Mouse (Mus musculus) right cerebral cortex, adult 18-20 months (tissue): ENCODE data around the gene Epm2a.
"Not testable (repeated sequence)": the region's sequence is repeated elsewhere in the genome, so short reads cannot be mapped to it uniquely, and the experiment has no call there.

Experiments used
- DNase-seq: peaks from one replicate; pipeline ENCODE4 v3.0.0; 2022; ENCODE audit warnings: mixed read lengths

Epm2a gene

DNA sequence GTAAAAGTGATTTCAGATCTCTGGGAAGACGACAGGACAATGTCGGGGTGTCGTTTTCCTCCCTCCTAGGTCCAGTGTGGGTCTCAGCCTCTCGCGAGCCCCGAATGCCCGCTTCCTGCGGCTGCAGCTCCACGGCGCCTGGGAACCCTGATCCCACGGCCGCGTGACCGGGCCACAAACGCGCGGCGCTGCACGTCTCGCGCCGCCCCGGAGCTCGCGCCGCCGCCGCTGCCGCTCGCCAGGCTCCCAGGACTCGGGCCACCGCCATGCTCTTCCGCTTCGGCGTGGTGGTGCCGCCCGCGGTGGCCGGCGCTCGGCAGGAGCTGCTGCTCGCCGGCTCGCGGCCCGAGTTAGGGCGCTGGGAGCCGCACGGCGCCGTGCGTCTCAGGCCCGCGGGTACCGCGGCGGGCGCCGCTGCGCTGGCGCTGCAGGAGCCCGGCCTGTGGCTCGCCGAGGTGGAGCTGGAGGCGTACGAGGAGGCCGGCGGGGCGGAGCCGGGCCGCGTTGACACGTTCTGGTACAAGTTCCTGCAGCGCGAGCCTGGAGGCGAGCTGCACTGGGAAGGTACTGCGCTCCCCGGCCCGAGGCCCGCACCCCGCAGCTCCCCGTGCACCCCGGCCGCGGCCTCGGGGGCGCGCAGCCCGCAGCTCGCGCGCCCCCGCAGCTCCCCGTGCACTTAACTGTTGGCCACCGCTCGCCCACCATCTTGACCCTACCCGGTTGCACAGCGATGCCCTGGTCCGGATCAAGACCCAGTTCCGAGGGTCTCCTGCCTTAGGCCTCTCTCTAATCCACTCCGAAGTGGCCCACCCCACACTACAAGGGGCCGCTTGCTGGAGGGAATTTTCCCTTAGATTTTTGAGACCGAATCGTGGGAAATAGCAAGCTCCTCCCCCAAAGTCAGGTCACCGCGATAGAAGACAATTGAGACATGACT, at the start of gene Epm2a:
Gene Epm2a, plus strand, starts transcription at position 200 of the 937 bp plus-strand sequence.
- peak; percentile 87 for DNase-seq

DNA sequence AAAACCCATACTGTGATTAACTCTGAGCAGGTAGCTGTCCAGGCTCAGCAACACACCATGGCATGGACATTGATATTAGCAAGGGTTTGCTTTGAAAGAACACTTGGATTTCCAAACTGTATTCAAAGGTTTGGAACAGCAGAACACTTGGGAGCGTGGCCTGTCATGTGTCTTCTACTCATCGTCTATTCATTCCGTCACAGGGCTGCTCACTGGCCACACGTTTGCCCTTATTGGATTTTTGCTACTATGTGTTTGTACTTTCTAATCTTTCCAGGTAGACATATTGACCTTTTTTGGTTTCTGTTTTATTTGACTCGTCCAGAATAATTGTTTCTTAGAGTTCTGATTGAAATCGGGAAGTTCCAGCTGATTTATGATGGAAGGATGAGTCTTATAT, 44.8 kb upstream of the Epm2a start:
- DNase-seq: no peak

DNA sequence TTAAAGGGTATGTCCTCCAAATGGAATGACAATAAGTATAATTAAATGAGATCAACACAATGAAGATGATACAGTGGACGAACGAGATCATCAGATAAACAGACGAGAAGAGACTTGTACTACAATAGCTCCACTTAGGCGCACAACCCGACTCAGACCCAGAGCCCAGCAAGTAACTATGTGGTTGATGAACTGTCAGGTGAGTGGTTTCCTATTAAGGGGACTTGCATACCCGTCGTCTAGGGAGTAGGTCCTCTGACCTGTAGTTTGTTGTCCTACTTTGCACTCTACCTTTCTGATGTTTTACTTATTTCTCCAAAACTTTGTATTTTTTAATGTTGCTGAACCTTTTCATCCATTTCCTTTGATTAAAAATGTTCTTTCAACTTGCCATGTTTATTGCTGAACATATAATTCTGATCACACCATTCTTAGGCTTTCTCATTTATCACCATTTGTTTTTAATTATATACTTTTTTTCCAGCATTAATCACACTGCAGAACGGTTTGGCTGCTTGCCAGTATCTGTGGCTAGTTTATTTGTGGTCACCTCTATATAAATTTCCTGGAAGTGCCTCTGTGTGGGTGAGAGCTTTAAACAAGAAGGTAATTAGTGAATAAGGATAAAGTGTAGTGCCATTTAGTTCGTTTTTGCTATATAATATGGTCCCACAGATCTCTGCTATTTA, 37.7 kb upstream of the Epm2a start:
- no peak for DNase-seq

DNA sequence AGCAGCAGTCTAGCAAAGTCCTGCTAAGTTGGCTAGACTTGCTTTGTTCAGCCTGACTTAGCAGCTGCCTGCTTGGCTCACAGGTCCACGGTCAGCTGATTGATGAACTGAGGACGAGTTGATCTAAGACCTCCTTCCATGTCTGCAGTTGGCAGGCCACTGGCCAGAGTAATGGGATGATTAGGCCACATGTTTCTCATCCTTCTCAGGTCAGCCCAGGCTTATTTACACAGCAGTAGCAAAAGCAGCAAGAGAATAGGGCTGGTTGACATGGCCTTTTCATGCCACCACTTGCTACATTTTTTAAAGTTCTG, 37.2 kb upstream of the Epm2a start:
- no peak for DNase-seq

DNA sequence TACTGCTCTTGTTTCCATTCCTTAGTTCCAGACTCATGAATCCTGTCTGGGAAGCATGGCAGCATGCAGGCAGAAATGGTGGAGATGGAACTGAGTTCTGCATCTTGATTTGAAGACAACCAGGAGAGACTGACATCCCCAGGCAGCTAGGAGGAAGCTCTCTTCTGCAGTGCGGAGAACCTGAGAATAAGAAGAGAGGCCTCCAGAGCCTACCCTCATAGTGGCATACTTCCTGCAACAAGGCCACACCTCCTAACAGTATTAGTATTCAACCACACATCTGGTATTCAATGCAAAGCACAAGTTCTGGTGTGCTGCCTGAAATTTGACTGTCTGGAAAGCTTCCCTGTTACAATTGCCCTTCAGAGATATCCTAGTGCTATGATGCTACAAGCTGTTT, 33.3 kb upstream of the Epm2a start:
- no peak for DNase-seq

DNA sequence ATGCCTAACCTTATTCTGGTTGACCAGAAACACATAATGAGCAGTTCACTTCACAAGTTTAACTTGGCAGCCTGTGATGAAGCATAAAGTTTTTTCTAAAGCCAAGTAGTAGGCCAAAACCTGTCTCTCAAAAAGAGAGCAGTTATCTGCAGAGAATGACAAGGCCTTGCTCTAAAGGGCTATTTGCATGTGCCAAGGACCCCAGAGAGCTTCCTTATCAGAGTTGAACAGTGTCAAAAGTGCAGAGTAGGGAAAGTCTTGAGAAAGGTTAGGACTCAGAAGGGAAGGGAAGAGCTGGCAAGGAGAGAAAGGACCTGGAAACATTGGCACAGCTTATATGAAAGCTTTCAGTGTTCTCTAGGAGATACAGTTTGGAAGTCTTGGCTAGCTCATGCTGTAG, 32.7 kb upstream of the Epm2a start:
- DNase-seq: no peak

DNA sequence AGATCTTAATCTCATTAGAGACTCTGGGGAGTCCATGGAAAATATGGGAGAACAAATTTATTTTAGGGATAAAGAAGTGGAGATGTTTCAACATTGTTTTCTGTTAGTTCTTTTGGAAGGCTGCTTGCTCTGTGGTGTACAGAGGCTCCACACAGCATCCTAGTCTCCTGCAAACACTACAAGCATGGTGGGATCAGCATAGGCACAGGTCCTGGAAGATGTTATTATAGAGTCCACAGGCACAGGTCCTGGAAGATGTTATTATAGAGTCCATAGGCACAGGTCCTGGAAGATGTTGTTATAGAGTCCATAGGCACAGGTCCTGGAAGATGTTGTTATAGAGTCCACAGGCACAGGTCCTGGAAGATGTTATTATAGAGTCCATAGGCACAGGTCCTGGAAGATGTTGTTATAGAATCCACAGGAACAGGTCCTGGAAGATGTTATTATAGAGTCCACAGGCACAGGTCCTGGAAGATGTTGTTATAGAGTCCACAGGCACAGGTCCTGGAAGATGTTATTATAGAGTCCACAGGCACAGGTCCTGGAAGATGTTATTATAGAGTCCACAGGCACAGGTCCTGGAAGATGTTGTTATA, 25.2 kb upstream of the Epm2a start:
- DNase-seq: not testable (repeated sequence)

DNA sequence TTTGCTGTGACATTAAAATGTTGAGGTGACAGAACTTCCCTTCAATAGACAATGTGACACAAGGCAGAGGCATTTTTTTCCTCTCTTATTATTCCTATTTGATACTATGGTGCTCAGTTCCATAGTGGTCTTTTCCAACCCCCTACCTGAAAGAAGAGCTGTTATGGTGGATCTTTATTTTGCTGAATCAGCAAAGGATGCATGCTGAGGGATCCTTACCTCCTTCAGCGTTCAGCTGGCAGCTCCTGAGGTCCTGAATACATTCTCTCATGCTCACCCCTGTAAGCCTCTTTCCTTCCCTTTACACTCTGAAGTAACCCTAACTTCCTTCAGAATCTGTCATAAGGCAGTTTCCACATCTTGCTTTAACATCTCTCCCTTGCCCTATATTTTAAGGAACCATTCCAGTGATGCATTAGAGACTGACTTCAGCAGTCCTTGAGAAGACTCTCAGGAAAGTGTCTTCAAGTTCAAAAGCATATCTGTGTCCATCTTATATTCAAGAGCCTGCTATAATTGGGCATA, 23.7 kb upstream of the Epm2a start:
- no peak for DNase-seq

DNA sequence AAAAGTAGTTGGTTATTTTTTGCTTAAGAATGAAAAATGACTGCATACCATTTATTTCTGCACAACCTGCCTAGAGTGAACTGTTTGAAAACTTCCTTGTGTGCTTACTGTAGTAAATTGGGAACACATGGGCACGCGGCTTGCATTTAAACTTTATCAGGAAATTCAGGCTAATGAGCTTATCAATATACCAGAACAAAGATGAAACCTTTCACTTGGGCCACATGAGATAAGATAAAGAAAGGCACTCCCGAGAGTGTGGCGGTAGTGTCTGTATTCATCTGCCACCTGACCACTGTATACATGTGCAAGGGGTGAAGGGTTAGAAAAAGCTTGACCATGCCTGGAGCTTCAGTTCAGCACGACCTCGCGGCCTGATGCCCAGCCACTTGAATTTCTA, 20.9 kb upstream of the Epm2a start:
- no peak for DNase-seq

DNA sequence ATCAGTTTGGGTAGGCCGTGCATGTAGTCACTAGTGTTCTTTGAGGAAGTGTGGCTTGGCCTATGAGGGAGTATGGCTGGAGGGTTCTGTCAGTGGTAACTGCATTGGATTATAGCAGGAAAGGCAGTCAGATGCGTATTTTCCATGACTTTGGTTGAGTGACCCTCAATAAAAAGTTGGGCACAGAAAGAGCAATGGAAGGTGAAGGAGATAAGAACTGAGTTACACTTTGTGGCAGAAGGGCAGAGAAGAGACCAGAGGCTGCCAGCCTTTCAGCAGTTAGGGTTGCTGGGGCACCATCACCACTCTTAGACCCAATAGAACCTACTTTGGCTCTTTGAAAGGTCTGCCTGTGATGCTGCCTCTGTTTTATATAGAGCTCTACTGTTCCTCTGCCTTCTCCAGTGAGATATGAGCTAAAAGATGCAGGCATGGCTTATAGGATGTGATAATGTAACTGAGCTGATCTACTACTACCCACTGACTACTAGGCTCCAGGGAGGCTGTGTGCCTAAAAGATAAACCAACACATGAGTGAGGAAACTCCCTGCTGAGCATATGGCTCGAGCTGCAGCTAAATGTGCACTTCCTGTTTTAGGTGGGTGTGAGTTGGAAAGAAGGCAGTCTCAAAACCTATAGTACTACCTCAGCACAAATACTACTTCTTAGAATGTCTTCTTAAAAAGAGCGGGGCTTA, 19.9 kb upstream of the Epm2a start:
- DNase-seq: peak; percentile 39

DNA sequence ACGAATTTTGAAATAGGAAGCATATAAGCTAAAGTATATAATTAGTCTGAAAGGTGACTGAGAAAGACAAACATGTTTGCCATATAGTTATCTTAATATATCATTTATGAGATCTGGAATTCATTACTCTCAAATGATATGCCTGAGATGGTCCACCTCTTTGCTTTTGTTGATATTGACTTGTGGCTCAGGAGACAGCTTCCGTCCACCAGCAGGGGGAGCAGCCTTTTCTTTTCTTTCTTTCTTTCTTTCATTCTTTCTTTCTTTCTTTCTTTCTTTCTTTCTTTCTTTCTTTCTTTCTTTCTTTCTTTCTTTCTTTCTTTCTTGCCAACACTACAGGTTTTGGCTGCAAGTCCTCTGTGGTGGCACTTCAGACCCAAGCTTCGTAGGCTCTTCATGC, 16.7 kb upstream of the Epm2a start:
- DNase-seq: no peak

DNA sequence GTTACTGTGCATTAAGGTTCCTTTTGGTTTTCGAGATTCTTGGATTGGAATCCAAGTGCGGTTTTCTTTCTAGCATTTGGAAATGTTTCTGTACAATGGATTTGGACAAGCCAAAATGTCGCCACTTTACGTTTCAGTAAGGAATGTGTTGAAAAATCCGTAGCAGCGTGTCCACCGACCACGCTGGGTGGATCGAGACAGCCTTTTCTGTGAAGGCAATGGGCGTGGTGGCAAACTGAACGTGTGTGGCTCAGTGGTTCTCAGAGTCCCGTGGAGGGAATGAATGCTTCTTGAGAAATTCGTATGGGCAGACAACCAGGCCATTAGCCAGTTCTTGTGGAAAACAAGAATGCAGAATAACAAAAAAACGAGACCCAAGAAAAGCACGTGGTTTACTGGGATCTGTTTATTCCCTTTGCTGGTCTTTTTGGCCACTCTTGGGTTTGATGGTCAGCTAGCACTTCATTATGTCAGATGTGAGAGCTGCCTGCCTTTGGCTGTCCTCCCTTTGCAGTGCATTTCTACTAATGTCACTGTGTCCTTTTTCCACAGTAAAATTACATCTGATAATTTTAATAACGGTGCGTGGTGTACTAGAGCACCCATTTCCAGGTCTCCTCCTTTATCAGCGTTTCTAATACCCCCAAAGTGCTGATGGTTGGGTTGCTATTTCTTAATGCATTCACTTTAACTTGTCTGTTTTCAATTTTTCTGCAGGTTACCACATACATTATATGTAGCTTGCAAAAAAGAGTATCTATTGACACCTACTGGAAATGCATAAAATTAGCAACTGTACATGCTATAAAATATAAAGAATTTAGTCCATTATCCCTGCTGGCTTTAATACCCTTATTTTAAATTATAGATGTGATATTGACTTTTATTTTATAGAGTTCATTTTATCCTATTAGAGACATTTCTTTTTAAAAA, 1.6 kb downstream of the Epm2a start:
- no peak for DNase-seq

DNA sequence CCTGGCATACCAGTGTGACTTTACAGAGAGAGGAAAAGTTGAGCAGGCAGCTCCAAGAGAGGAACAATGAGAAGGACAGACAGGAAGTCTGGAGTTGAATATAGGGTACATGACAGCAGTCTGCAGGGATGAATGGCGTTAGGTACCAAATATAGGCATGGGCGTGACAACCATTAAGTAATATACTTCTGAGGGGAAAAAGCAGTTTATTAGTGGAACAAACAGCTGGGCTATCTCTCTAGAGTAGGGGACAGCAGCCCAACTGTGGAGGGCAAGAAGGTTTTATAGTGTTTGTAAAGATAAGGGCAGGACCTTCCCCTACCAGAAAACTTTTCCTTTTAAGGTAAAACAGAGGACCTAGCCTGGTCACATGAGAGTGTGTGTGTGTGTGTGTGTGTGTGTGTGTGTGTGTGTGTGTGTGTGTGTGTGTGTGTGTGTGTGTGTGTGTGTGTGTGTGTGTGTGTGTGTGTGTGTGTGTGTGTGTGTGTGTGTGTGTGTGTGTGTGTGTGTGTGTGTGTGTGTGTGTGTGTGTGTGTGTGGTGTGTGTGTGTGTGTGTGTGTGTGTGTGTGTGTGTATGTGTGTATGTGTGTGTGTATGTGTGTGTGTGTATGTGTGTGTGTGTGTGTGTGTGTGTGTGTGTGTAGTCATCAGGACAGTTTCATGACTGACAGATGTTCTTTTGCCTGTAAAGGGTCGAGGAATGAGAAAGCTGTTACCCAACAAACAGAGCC, 7.2 kb downstream of the Epm2a start:
- DNase-seq: not testable (repeated sequence)

DNA sequence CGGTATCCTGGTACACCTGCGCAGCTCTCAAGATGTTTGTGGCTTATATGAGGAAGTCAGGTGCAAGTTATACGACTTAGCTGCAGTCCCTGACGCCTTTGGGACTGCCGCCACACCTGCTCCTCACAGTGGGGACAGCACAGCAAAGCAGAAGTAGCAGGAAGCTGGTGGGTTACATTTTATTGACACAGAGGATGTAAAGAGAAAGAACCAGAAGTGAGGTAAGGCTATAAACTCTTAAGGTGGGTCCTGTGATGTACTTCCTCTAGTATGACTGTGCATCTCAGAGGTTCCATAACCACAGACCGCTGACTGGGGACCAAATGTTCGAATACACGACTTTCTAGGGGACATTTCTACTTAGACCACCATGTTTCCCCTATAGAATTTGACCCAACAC, 11.4 kb downstream of the Epm2a start:
- no peak for DNase-seq

DNA sequence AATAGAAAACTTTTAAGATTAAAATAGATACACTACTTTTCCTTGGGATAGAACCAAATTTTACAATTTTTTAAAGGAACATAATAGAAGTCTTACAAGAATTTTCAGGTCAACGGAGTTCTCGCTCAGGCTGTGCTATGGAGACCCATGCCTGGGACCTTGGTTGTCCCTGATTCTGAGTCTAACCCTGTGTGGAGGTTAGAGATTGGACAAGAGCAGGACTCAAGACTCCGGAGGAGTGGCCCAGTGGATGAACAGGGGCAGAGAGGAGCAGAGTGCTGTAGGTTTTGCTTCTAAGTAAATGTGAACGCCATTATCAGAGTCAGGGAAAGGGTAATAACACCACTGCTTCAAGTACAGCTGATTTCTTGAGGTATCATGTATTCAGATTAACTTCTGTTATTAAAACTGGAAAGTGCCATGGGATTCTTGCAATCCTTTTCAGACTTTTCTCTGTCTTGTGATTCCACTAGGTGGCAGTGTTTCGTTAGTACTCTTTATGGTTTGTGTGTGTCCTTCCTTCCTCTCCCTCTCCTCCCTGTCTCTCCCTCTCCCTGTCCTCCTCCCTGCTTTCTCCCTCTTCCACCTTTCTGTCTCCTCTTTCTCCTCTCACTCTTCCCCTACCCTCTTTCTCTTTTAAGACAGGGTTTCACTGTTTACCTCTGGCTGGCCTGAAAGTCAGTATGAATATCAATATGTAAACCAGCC, 18.9 kb downstream of the Epm2a start:
- peak; percentile 45 for DNase-seq

DNA sequence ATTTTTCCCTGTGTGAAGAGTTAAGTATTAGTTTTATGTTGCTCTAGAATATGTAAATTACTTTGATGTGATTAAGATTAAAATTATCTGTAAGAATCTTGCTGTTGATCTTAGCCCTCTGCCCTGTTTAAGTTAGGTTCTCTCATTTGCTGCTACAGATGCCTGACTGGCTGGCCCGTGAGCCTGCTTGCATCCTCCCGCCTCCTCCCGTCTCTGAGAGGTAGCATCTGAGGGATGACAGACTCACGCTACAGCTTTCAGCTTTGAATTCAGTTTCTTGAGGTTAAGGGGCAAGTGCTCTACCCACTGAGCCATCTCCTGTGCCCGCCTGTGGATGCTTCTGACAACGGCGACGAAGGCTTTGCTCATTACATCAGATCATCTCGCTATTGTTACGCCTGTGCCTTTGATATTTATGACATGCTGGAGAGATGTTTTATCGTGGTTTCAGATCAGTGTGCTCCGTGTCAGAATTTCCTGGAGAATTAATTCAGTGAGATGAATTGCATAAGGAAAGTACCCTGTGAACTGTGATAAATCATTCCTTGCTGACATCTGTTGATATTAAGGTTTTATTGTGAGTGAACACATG, 19.8 kb downstream of the Epm2a start:
- no peak for DNase-seq

DNA sequence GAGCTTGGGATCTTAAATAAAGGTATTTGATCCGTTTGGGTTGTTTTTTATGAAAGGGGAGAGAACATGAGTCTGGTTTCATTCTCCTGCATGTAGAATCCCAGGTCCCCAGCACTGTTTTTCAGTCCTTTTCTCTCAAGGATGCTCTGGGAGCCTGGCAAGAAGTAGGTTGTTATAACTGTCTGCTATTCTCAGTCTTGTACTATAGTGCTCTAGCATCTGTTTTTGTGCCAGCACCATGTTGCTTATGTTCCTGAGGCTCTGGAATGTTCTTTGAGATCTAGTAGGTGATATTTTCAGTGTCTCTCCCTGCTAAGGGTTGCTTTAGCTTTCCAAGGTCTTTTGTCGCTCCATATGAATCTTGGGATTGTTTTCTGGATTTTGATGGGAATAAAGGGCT, 38.1 kb downstream of the Epm2a start:
- no peak for DNase-seq

DNA sequence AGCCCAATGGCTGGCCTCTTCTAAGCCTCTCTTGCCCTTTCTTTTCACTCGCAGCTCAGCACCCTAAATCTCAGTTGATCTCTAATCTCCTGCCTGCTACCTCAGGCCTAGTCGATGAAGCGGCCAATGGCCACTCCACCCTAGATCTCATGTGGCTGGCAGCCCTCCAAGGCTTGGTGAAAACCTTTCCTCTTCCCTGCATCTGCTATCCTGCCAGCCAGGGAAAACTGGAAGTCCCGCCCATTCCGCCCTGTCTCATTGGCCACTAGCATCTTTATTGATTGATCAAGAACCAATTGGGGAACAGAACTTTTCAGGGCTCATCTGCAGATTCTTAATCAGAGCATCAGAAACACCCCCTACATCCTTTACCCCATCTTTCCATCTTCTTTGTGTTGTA, 67.7 kb downstream of the Epm2a start:
- no peak for DNase-seq

DNA sequence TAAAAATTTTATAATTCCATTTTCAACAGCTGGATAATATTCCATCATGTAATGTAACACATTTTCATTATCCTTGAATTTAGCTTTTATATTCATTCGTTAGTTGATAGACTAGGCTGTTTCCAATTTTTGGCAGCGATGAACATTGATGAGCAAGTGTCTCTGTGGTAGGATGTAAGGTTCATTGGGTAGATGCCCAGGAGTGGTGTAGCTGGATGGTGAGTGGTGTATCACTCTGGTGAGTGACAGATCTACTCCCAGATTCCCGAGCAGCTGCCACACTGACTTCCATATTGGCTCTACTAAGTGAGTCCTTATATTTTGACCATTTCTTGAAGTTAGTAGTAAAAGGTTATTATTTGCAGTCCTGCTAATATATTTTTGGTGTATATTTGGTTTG, 76.9 kb downstream of the Epm2a start:
- DNase-seq: no peak
